Mouse (Mus musculus) forebrain, embryonic 11.5 days (tissue): ENCODE measurements at regions not wholly inside any gene's neighbourhood (a gene's known extent, or its start where the extent isn't known, plus 50 kb on each side); places are given as distances from the start of the nearest gene placed in this dataset.

ENCODE experiments used
- ATAC-seq: fragments of 200-750 bp; cut with Nextera tagmentation; replicated peaks from 2 replicates; pipeline ENCODE4 v1.8.0; 2017; ENCODE audit warnings: moderate TSS enrichment; ENCODE audit not compliant: low FRiP score
- DNase-seq: peaks from one replicate; pipeline ENCODE4 v3.0.0-alpha.2; 2017; ENCODE audit warnings: low spot score
- H3K27ac ChIP-seq: fragments of 300-500 bp; sonication (generic); 2 replicates; pipeline ENCODE4 v1.5.1; 2014; ENCODE audit warnings: low read depth, low read length
- H3K27me3 ChIP-seq: fragments of 300-500 bp; sonication (generic); 2 replicates; pipeline ENCODE4 v1.6.1; 2014; ENCODE audit warnings: mild to moderate bottlenecking, low read length, mixed read lengths; ENCODE audit not compliant: control insufficient read depth, insufficient read depth
- H3K36me3 ChIP-seq: fragments of 300-500 bp; sonication (generic); 2 replicates; pipeline ENCODE4 v1.6.1; 2014; ENCODE audit warnings: mild to moderate bottlenecking, low read length, moderate library complexity, mixed read lengths; ENCODE audit not compliant: control insufficient read depth, insufficient read depth
- H3K4me1 ChIP-seq: fragments of 300-500 bp; sonication (generic); replicated peaks from 2 replicates; pipeline ENCODE4 v1.6.1; 2014; ENCODE audit warnings: low read length, mixed read lengths; ENCODE audit not compliant: control insufficient read depth, insufficient read depth
- H3K4me2 ChIP-seq: fragments of 300-500 bp; sonication (generic); 2 replicates; pipeline ENCODE4 v1.6.1; 2014; ENCODE audit warnings: low read depth, mild to moderate bottlenecking, low read length, moderate library complexity, mixed read lengths; ENCODE audit not compliant: severe bottlenecking
- H3K4me3 ChIP-seq: fragments of 300-500 bp; sonication (generic); 2 replicates; pipeline ENCODE4 v1.5.1; 2014; ENCODE audit warnings: low read depth, low read length
- H3K9ac ChIP-seq: fragments of 300-500 bp; sonication (generic); 2 replicates; pipeline ENCODE4 v1.6.1; 2014; ENCODE audit warnings: low read length
- H3K9me3 ChIP-seq: fragments of 300-500 bp; sonication (generic); 2 replicates; pipeline ENCODE4 v1.6.1; 2016; ENCODE audit warnings: low read length, mixed read lengths; ENCODE audit not compliant: control insufficient read depth
- WGBS: fragments of 180-500 bp; shearing (Covaris S2); extraction: QIAGEN DNeasy Blood & Tissue Kit; methylation state at CpG from one replicate; pipeline ENCODE4 v1.1.7; 2014; 5-methylcytosine and 5-hydroxymethylcytosine counted together

GRCm38 (mm10) chr12:106178688-106179205, 168.7 kb downstream of the Vrk1 start:
- Histone ChIP-seq H3K4me1 (peaks cover 9% of the 10 kb centered on the region; the same call in 1 of the 2 replicates), H3K27me3 (peaks cover 3% of the 10 kb centered on the region; the same call in 1 of the 2 replicates)
- no peak for ATAC-seq

GRCm38 (mm10) chr12:106182923-106183322, 172.9 kb downstream of the Vrk1 start:
- DNase-seq = no peak
- H3K4me3 ChIP-seq = no peak overlapping the region
- H3K9ac ChIP-seq = no peak overlapping the region
- H3K4me1 ChIP-seq = no peaks in the 10 kb centered on the region; the same call in 1 of the 2 replicates
- WGBS = 77% methylated on average over 7 of the region's 7 CpGs
- H3K27ac ChIP-seq = no peak overlapping the region
- H3K4me2 ChIP-seq = no peak overlapping the region
- no peaks in the 10 kb centered on the region for H3K27me3 ChIP-seq
- H3K36me3 ChIP-seq = no peaks in the 10 kb centered on the region
- no peaks in the 10 kb centered on the region for H3K9me3 ChIP-seq
- ATAC-seq = no peak

More at GRCm38 (mm10) chr12:106178688-106179205, 168.7 kb downstream of the Vrk1 start:
- Histone ChIP-seq H3K9me3 (no peaks in the 10 kb centered on the region), H3K4me3 (no peak overlapping the region), H3K36me3 (no peaks in the 10 kb centered on the region), H3K4me2 (no peak overlapping the region), H3K27ac (no peak overlapping the region), H3K9ac (no peak overlapping the region)
- DNase-seq = no peak
- WGBS = 89% methylated on average over 11 of the region's 11 CpGs

GRCm38 (mm10) chr12:106183973-106184372, 173.9 kb downstream of the Vrk1 start:
- ATAC-seq = no peak
- WGBS = 91% methylated on average over 5 of the region's 5 CpGs
- Histone ChIP-seq H3K27me3 (no peaks in the 10 kb centered on the region), H3K9ac (no peak overlapping the region), H3K4me1 (no peaks in the 10 kb centered on the region; the same call in 1 of the 2 replicates), H3K4me2 (no peak overlapping the region), H3K9me3 (no peaks in the 10 kb centered on the region), H3K4me3 (no peak overlapping the region), H3K36me3 (no peaks in the 10 kb centered on the region), H3K27ac (no peak overlapping the region)
- no peak for DNase-seq

- Histone ChIP-seq H3K4me1 (no peaks in the 10 kb centered on the region; the same call in 1 of the 2 replicates), H3K36me3 (no peaks in the 10 kb centered on the region), H3K27me3 (no peaks in the 10 kb centered on the region), H3K27ac (no peak overlapping the region), H3K9ac (no peak overlapping the region), H3K4me2 (no peak overlapping the region), H3K9me3 (no peaks in the 10 kb centered on the region), H3K4me3 (no peak overlapping the region)
- DNase-seq (no peak), ATAC-seq (no peak)
- WGBS = 75% methylated on average over 18 of the region's 18 CpGs
Measured at GRCm38 (mm10) chr12:106185398-106186077, 175.5 kb downstream of the Vrk1 start.

GRCm38 (mm10) chr12:106186501-106186900, 176.5 kb downstream of the Vrk1 start:
- no peak overlapping the region for H3K4me3 ChIP-seq
- no peak overlapping the region for H3K4me2 ChIP-seq
- H3K4me1 ChIP-seq = no peaks in the 10 kb centered on the region; the same call in 1 of the 2 replicates
- H3K27me3 ChIP-seq = no peaks in the 10 kb centered on the region
- no peak for DNase-seq
- H3K9me3 ChIP-seq = no peaks in the 10 kb centered on the region
- H3K9ac ChIP-seq = no peak overlapping the region
- no peak overlapping the region for H3K27ac ChIP-seq
- no peak for ATAC-seq
- 90% methylated on average over 10 of the region's 10 CpGs for WGBS
- H3K36me3 ChIP-seq = no peaks in the 10 kb centered on the region

GRCm38 (mm10) chr12:106191771-106192170, 181.7 kb downstream of the Vrk1 start:
- ATAC-seq (no peak), DNase-seq (no peak)
- Histone ChIP-seq H3K4me3 (no peak overlapping the region), H3K4me1 (no peaks in the 10 kb centered on the region), H3K36me3 (no peaks in the 10 kb centered on the region), H3K27me3 (no peaks in the 10 kb centered on the region), H3K9ac (no peak overlapping the region), H3K27ac (no peak overlapping the region), H3K9me3 (no peaks in the 10 kb centered on the region), H3K4me2 (no peak overlapping the region)
- 86% methylated on average over 7 of the region's 7 CpGs for WGBS

GRCm38 (mm10) chr12:106199302-106199701, 189.3 kb downstream of the Vrk1 start:
- 9% methylated on average over 4 of the region's 4 CpGs for WGBS
- Histone ChIP-seq H3K27me3 (no peaks in the 10 kb centered on the region), H3K36me3 (no peaks in the 10 kb centered on the region), H3K27ac (no peak overlapping the region), H3K4me2 (no peak overlapping the region), H3K4me3 (no peak overlapping the region), H3K9ac (no peak overlapping the region), H3K4me1 (peaks cover 5% of the 10 kb centered on the region; the same call in 1 of the 2 replicates), H3K9me3 (no peaks in the 10 kb centered on the region)
- no peak for ATAC-seq
- DNase-seq = no peak

- no peaks in the 10 kb centered on the region for H3K9me3 ChIP-seq
- no peak for ATAC-seq
- no peak overlapping the region for H3K4me2 ChIP-seq
- 90% methylated on average over 8 of the region's 8 CpGs for WGBS
- H3K9ac ChIP-seq = no peak overlapping the region
- no peaks in the 10 kb centered on the region for H3K27me3 ChIP-seq
- H3K27ac ChIP-seq = no peak overlapping the region
- H3K4me3 ChIP-seq = no peak overlapping the region
- no peak for DNase-seq
- H3K4me1 ChIP-seq = peaks cover 5% of the 10 kb centered on the region; the same call in 1 of the 2 replicates
- H3K36me3 ChIP-seq = no peaks in the 10 kb centered on the region
Measured at GRCm38 (mm10) chr12:106203526-106203925, 193.5 kb downstream of the Vrk1 start.

- Histone ChIP-seq H3K9me3 (no peaks in the 10 kb centered on the region), H3K9ac (no peak overlapping the region), H3K27ac (no peak overlapping the region), H3K4me1 (no peaks in the 10 kb centered on the region), H3K4me3 (no peak overlapping the region), H3K36me3 (no peaks in the 10 kb centered on the region), H3K27me3 (no peaks in the 10 kb centered on the region), H3K4me2 (no peak overlapping the region)
- WGBS = 88% methylated on average over 6 of the region's 6 CpGs
- DNase-seq = no peak
- ATAC-seq = no peak
Measured at GRCm38 (mm10) chr12:106210959-106211358, 200.9 kb downstream of the Vrk1 start.
